Mouse (Mus musculus): ENCODE measurements around the gene Kif4. TPM values are rescaled to one million over a fixed set of nuclear protein-coding genes. Genes with fewer than 3 reads are reported as not detected.
A peak's percentile ranks its signal among the peaks of the same experiment; 100 is the strongest.

Gene Kif4
- total and polyA plus RNA-seq, 3 experiments: 24.0 to 34.6 (median 29.5) TPM

DNA sequence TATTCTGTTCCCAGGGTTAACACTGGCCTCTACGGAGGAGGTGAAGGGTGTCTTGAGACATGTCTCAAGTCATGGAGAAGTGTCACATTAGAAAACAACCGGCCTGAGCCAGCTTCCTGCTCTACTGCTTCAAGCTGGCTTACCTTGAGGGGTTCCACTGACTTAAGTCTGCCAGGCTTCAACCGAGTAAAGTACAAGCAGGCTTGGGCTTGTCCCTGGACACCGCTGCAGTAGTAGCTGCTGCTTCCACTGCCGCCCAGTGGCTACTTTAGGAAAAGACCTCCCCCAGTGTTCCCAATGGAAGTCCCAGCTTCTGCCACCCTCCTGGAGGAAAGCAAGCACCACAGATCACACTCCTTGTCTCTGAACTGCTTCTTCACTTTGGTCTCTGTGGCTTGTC lies 28.1 kb upstream of the Kif4 start:
- no peak for TF ChIP-seq MEF2A (IDR thresholded peaks at IDR 0.05; ENCODE audit: borderline replicate concordance, low read depth, low read length)
- TF ChIP-seq RAD21 (IDR thresholded peaks at IDR 0.05; ENCODE audit: low read depth, low read length): peak; percentile 49
- peak; percentile 45 for TF ChIP-seq SMC3 (IDR thresholded peaks at IDR 0.05; ENCODE audit: low read depth, low read length)
- no peak for TF ChIP-seq RCOR1 (conservative IDR thresholded peaks at IDR 0.05; ENCODE audit: low read depth, low read length)
- peak in 1 of 2 experiments; percentile 57; a peak in 2 of 4 replicates for TF ChIP-seq CTCF (conservative IDR thresholded peaks at IDR 0.05 in 1 of 2, IDR thresholded peaks at IDR 0.05 in 1 of 2; ENCODE audit: low read depth in 2 of 2, low read length in 2 of 2)
- Histone ChIP-seq H3K4me3 (replicated peaks in 1 of 3; ENCODE audit: low read depth in 2 of 3, low read length in 2 of 3, poor library complexity in 1 of 3) (no peak overlapping the region), H3K9ac (ENCODE audit: insufficient read depth, low read depth) (no peak overlapping the region), H3K4me1 (ENCODE audit: control insufficient read depth in 1 of 2, insufficient read depth in 2 of 2) (no peaks in the 10 kb centered on the region), H3K4me2 (ENCODE audit: insufficient read depth, low read depth, poor library complexity, severe bottlenecking) (no peak overlapping the region), H3K79me2 (replicated peaks; ENCODE audit: control insufficient read depth, extremely low read depth, insufficient read depth, poor library complexity, severe bottlenecking) (no peaks in the 10 kb centered on the region), H3K9me3 (replicated peaks; ENCODE audit: low read length) (no peaks in the 10 kb centered on the region), H3K27ac (ENCODE audit: insufficient read depth, low read depth) (no peak overlapping the region), H3K36me3 (replicated peaks in 1 of 2; ENCODE audit: control insufficient read depth in 1 of 2, insufficient read depth in 1 of 2, low read length in 1 of 2) (no peaks in the 10 kb centered on the region), H3K27me3 (replicated peaks) (no peaks in the 10 kb centered on the region)
- in situ Hi-C loops (cut with MboI; ENCODE audit: low pct_ligation_motif_present, low pct_unique_long_range_greater_than_20kb, low sequenced_read_pairs): no loop called here
- peak; percentile 7 for DNase-seq (ENCODE audit: extremely low read depth)
- dilution Hi-C loops (cut with MboI; ENCODE audit: extremely low pct_ligation_motif_present, extremely low pct_unique_long_range_greater_than_20kb, low sequenced_read_pairs): no loop called here

DNA sequence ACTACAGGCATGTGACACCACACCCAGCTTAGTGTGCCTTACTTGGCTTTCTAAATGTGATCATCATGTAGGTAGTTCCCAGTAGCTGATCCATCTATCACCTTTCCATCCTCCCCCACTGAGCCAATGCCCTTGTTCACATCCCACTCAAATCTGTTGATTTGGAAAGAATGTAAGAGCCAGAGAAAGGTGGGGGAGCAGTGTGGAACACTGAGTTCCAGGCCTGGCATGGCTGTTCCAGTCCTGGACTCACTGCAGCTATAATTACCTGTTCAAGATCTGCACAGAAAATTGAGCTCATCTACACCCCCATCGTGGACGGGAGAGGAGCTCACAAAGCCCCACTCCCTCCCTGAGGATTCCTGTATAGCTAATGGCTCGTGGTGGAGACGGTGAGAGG lies 25.8 kb upstream of the Kif4 start:
- Histone ChIP-seq H3K36me3 (replicated peaks in 1 of 2; ENCODE audit: control insufficient read depth in 1 of 2, insufficient read depth in 1 of 2, low read length in 1 of 2) (no peaks in the 10 kb centered on the region), H3K27ac (ENCODE audit: insufficient read depth, low read depth) (no peak overlapping the region), H3K4me1 (ENCODE audit: control insufficient read depth in 1 of 2, insufficient read depth in 2 of 2) (no peaks in the 10 kb centered on the region), H3K9ac (ENCODE audit: insufficient read depth, low read depth) (no peak overlapping the region), H3K4me2 (ENCODE audit: insufficient read depth, low read depth, poor library complexity, severe bottlenecking) (no peak overlapping the region), H3K27me3 (replicated peaks) (no peaks in the 10 kb centered on the region), H3K4me3 (replicated peaks in 1 of 3; ENCODE audit: low read depth in 2 of 3, low read length in 2 of 3, poor library complexity in 1 of 3) (no peak overlapping the region), H3K9me3 (replicated peaks; ENCODE audit: low read length) (no peaks in the 10 kb centered on the region), H3K79me2 (replicated peaks; ENCODE audit: control insufficient read depth, extremely low read depth, insufficient read depth, poor library complexity, severe bottlenecking) (no peaks in the 10 kb centered on the region)
- dilution Hi-C loops (cut with MboI; ENCODE audit: extremely low pct_ligation_motif_present, extremely low pct_unique_long_range_greater_than_20kb, low sequenced_read_pairs): no loop called here
- in situ Hi-C loops (cut with MboI; ENCODE audit: low pct_ligation_motif_present, low pct_unique_long_range_greater_than_20kb, low sequenced_read_pairs): no loop called here
- DNase-seq (ENCODE audit: extremely low read depth): no peak
- no peak for TF ChIP-seq TCF12 (IDR thresholded peaks at IDR 0.05; ENCODE audit: low read depth, low read length)
- TF ChIP-seq POLR2AphosphoS2 (IDR thresholded peaks at IDR 0.05; ENCODE audit: low read depth, low read length): no peak
- no peak for TF ChIP-seq GABPA (IDR thresholded peaks at IDR 0.05; ENCODE audit: insufficient replicate concordance, low read depth, low read length)
- TF ChIP-seq NRF1 (IDR thresholded peaks at IDR 0.05; ENCODE audit: low read depth, low read length): no peak

DNA sequence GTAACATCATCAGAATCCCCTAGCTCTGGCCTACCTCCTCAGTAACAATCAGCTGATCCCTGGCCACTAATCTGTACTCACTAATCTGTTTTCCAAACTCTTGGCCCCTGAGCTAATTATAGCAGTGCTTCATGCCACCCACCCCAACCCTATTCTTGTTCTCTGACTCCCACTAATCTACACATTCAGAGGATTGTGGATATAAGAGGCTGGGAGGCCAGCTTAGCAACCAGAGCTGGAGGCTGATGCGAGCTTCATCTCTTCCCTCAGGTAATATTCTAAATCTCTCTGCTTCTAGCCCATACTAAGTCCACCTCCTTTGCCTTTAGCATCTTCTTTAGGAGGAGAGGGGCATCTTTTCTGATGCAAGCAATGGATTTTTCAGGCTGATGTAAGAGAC lies 20.2 kb upstream of the Kif4 start, which contains the start of gene Arr3:
Gene Arr3, plus strand, starts transcription at position 184 of the 400 bp plus-strand sequence.
- Histone ChIP-seq H3K9me3 (replicated peaks; ENCODE audit: low read length) (no peaks in the 10 kb centered on the region), H3K27ac (ENCODE audit: insufficient read depth, low read depth) (no peak within 1 kb of the TSS), H3K4me3 (replicated peaks in 1 of 3; ENCODE audit: low read depth in 2 of 3, low read length in 2 of 3, poor library complexity in 1 of 3) (no peak within 1 kb of the TSS), H3K4me2 (ENCODE audit: insufficient read depth, low read depth, poor library complexity, severe bottlenecking) (no peak within 1 kb of the TSS), H3K27me3 (replicated peaks) (no peaks in the 10 kb centered on the region), H3K36me3 (replicated peaks in 1 of 2; ENCODE audit: control insufficient read depth in 1 of 2, insufficient read depth in 1 of 2, low read length in 1 of 2) (no peaks in the 10 kb centered on the region), H3K79me2 (replicated peaks; ENCODE audit: control insufficient read depth, extremely low read depth, insufficient read depth, poor library complexity, severe bottlenecking) (no peaks in the 10 kb centered on the region), H3K4me1 (ENCODE audit: control insufficient read depth in 1 of 2, insufficient read depth in 2 of 2) (no peaks in the 10 kb centered on the region), H3K9ac (ENCODE audit: insufficient read depth, low read depth) (no peak within 1 kb of the TSS)
- TF ChIP-seq CTCF (conservative IDR thresholded peaks at IDR 0.05 in 1 of 2, IDR thresholded peaks at IDR 0.05 in 1 of 2; ENCODE audit: low read depth in 2 of 2, low read length in 2 of 2) (no peak), POLR2A (IDR thresholded peaks at IDR 0.05; ENCODE audit: low read depth, low read length) (no peak), KAT2A (IDR thresholded peaks at IDR 0.05; ENCODE audit: insufficient replicate concordance, low read length) (no peak)
- DNase-seq (ENCODE audit: extremely low read depth): no peak
- dilution Hi-C loops (cut with MboI; ENCODE audit: extremely low pct_ligation_motif_present, extremely low pct_unique_long_range_greater_than_20kb, low sequenced_read_pairs) (no loop called here), in situ Hi-C loops (cut with MboI; ENCODE audit: low pct_ligation_motif_present, low pct_unique_long_range_greater_than_20kb, low sequenced_read_pairs) (no loop called here)

Data from CH12.LX (cell line).